Mouse (Mus musculus): ENCODE data around the gene Cfap46. TPM values are rescaled to one million over a fixed set of nuclear protein-coding genes. Genes with fewer than 3 reads are reported as not detected.

Cfap46 gene
- 1 to 10 TPM in 1 of 2 experiments, under 1 TPM in 1; 0.24 to 1.3 TPM for polyA plus RNA-seq (2017; shearing (Covaris generic))

GRCm38 (mm10) chr7:139683706-139684552 lies at the start of gene Cfap46:
Gene Cfap46 (minus strand): TSS chr7:139683817.

DNA sequence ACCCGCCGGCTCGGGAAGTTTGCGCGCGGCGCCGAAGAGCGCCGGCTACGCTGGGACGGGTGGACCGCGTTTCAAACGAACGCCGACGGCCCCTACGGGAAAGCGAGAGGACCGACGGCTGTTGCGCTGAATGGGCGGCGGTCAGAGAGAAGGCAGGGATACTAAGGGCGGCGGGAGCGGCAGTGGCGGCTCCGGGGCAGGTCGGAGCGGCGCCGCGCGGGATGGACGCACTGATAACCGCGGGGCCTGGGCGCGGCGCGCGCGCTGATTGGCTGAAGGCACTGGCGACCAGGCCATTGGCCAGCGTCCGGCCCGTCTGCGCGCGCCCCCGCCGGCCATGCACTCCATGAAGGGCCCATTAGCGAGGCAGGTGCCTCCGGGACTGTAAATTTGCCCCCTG lies 101.0 kb downstream of the Cfap46 start, which contains the start of gene Nkx6-2:
TSS of gene Nkx6-2 (minus strand) at position 203 of the 400 bp plus-strand sequence.

Other genes starting within 250 kb of the Cfap46 start
- 1 to 10 TPM in 1 of 2 experiments, under 1 TPM in 1; 0.39 to 2.5 TPM for gene Nkx6-2, start 101.0 kb downstream of the Cfap46 start, polyA plus RNA-seq (2017; shearing (Covaris generic))
- under 1 TPM; 0.04 to 0.28 TPM for gene Adgra1, start 150.4 kb upstream of the Cfap46 start, polyA plus RNA-seq (2017; shearing (Covaris generic))
- under 1 TPM; 0.70 to 0.91 TPM for gene Kndc1, start 210.9 kb upstream of the Cfap46 start, polyA plus RNA-seq (2017; shearing (Covaris generic))